Mouse (Mus musculus) liver, postnatal 0 days (tissue): ENCODE results near the gene Cttn. TPM values are rescaled to one million over a fixed set of nuclear protein-coding genes. Genes with fewer than 3 reads are reported as not detected.

Experiments used
- ATAC-seq: fragments of 200-750 bp; cut with Nextera tagmentation; 2 replicates; pipeline ENCODE4 v1.8.0; 2017; ENCODE audit warnings: mild to moderate bottlenecking, moderate library complexity
- DNase-seq: peaks from one replicate; pipeline ENCODE4 v3.0.0-alpha.2; 2016
- H3K27ac ChIP-seq: fragments of 300-500 bp; sonication (generic); 2 replicates; pipeline ENCODE4 v1.5.1; 2014; ENCODE audit warnings: antibody characterized with exemption, moderate library complexity, mild to moderate bottlenecking, low read depth
- H3K27me3 ChIP-seq: fragments of 300-500 bp; sonication (generic); 2 replicates; pipeline ENCODE4 v1.6.1; 2014; ENCODE audit warnings: low read length, control low read depth, mixed read lengths; ENCODE audit not compliant: insufficient read depth
- H3K36me3 ChIP-seq: fragments of 300-500 bp; sonication (generic); replicated peaks from 2 replicates; pipeline ENCODE4 v1.6.1; 2014; ENCODE audit warnings: mild to moderate bottlenecking, control low read depth, low read length, moderate library complexity, mixed read lengths; ENCODE audit not compliant: insufficient read depth
- H3K4me1 ChIP-seq: fragments of 300-500 bp; sonication (generic); 2 replicates; pipeline ENCODE4 v1.6.1; 2014; ENCODE audit warnings: antibody characterized with exemption, mild to moderate bottlenecking, control low read depth; ENCODE audit not compliant: insufficient read depth
- H3K4me2 ChIP-seq: fragments of 300-500 bp; sonication (generic); 2 replicates; pipeline ENCODE4 v1.6.1; 2014; ENCODE audit warnings: low read depth, mild to moderate bottlenecking, low read length, moderate library complexity, mixed read lengths
- H3K4me3 ChIP-seq: fragments of 300-500 bp; sonication (generic); 2 replicates; pipeline ENCODE4 v1.5.1; 2014; ENCODE audit warnings: low read depth, low read length
- H3K9ac ChIP-seq: fragments of 300-500 bp; sonication (generic); replicated peaks from 2 replicates; pipeline ENCODE4 v1.6.1; 2014; ENCODE audit warnings: mild to moderate bottlenecking, moderate library complexity
- H3K9me3 ChIP-seq: fragments of 300-500 bp; sonication (generic); 2 replicates; pipeline ENCODE4 v1.6.1; 2016; ENCODE audit warnings: mild to moderate bottlenecking, control low read depth, low read length, mixed read lengths
- CTCF ChIP-seq: sonication (generic); IDR thresholded peaks from 2 replicates; pipeline ENCODE4 v1.5.1; 2016; ENCODE audit warnings: antibody characterized with exemption, low read depth
- EP300 ChIP-seq: IDR thresholded peaks from 2 replicates; pipeline ENCODE4 v1.6.1; 2016; ENCODE audit warnings: antibody characterized with exemption, low read depth, mild to moderate bottlenecking
- WGBS: fragments of 180-500 bp; shearing (Covaris S2); extraction: QIAGEN DNeasy Blood & Tissue Kit; methylation state at CpG from one replicate; pipeline ENCODE4 v1.1.7; 2014; ENCODE audit not compliant: insufficient replicate concordance; 5-methylcytosine and 5-hydroxymethylcytosine counted together
- polyA plus RNA-seq: library from polyadenylated mRNA; unstranded; fragments of >200 nt; fragmentation: Nextera tagmentation; extraction: Ambion mirVana; gene quantifications from 2 replicates; pipeline ENCODE4 v1.2.1, GENCODE M21; 2015

The Cttn gene
- polyA plus RNA-seq, 1 experiment from 2014 or later: 29.0 TPM

GRCm38 (mm10) chr7:144461246-144461902 is 9.4 kb downstream of the Cttn start:
- WGBS: 75% methylated on average over 6 of the region's 6 CpGs
- Histone ChIP-seq H3K27me3 (no peaks in the 10 kb centered on the region), H3K4me1 (no peaks in the 10 kb centered on the region), H3K9me3 (no peaks in the 10 kb centered on the region), H3K36me3 (peaks cover 65% of the 10 kb centered on the region), H3K27ac (no peak overlapping the region), H3K9ac (no peak overlapping the region), H3K4me3 (no peak overlapping the region), H3K4me2 (no peak overlapping the region)
- no peak for DNase-seq
- TF ChIP-seq EP300 (no peak), CTCF (no peak)
- ATAC-seq: no peak

DNA sequence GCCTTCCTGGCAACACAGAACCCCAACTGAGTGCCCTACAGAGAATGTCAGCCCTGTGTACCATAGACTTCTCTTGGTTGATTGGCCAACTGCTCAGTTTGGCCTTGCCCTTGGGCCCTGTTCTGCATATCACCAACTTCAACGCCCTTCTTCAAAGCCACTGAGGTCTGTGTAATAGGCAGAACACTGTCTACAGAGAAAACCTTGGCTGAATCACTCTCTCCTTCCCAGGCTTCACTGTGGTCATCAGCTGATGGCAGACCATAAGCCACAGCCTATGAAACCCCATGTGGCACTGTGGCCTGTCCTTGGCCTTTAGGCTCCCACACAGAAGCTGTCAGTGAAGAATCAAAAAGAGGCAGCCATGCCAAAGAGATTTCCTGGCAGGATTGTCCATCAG is 11.9 kb downstream of the Cttn start:
- H3K9ac ChIP-seq: no peak overlapping the region
- no peak overlapping the region for H3K4me3 ChIP-seq
- H3K9me3 ChIP-seq: no peaks in the 10 kb centered on the region
- no peak for ATAC-seq
- H3K27me3 ChIP-seq: no peaks in the 10 kb centered on the region
- DNase-seq: no peak
- peaks cover 75% of the 10 kb centered on the region for H3K36me3 ChIP-seq
- H3K27ac ChIP-seq: no peak overlapping the region
- TF ChIP-seq EP300: no peak
- no peak for TF ChIP-seq CTCF
- 73% methylated on average over 1 of the region's 1 CpGs for WGBS
- H3K4me2 ChIP-seq: no peak overlapping the region
- H3K4me1 ChIP-seq: no peaks in the 10 kb centered on the region

GRCm38 (mm10) chr7:144450661-144451060 is 20.1 kb downstream of the Cttn start:
- Histone ChIP-seq H3K27me3 (0 out of 2 replicates have a peak, but pooled peaks cover 2% of the 10 kb centered on the region), H3K4me1 (0 out of 2 replicates have a peak, but pooled peaks cover 2% of the 10 kb centered on the region), H3K36me3 (peaks cover 39% of the 10 kb centered on the region), H3K27ac (no peak overlapping the region), H3K9me3 (no peaks in the 10 kb centered on the region), H3K4me2 (no peak overlapping the region), H3K9ac (no peak overlapping the region), H3K4me3 (no peak overlapping the region)
- DNase-seq (no peak), ATAC-seq (no peak)
- TF ChIP-seq EP300 (no peak), CTCF (no peak)
- WGBS: 83% methylated on average over 9 of the region's 9 CpGs

DNA sequence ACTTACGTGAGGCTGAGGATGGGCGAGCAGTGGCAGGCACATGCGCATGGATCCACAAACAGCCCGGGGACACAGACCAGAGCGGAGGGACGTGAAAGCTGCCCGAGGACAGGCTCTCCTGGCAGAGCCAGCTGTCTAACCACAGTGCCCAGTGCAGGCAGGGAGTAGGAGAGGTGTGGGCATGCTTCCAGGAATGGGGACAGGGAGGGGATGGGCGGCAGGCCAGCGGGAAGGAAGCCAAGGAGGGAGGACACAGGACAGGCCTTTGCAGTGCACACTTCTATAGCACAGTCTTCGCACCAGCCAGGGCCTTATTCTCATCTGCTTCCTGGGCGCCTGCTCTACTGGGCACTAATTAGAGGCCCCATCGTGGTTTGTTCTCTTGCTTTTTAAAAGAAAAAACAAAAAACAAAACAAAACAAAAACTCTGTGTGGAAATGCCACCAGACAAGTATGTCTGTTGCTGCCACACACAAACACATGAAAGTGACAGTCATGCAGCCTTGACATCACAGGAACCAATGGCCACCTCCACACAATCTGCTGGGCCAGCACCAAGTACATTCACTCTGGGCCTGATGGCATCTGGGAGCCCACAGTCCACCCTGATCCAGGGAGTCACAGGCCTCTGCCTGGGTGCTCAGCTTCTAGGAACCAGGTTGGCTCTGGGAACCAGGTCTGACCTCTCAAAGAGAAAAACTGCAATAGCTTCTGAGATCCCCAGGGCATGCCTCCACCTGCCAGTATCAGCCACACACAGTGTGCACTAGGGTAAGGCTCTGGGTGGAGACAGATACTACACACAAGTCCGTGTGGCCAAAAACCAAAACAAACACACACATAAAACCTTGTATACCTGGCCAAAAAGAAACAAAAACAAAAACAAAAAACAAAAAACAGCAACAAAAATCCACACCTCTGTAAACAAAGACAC is 20.9 kb downstream of the Cttn start:
- no peak overlapping the region for H3K4me2 ChIP-seq
- 0 out of 2 replicates have a peak, but pooled peaks cover 2% of the 10 kb centered on the region for H3K4me1 ChIP-seq
- H3K9me3 ChIP-seq: no peaks in the 10 kb centered on the region
- WGBS: 84% methylated on average over 13 of the region's 13 CpGs
- peak; percentile 57 for DNase-seq
- peaks cover 37% of the 10 kb centered on the region for H3K36me3 ChIP-seq
- 0 out of 2 replicates have a peak, but pooled peaks cover 2% of the 10 kb centered on the region for H3K27me3 ChIP-seq
- H3K4me3 ChIP-seq: no peak overlapping the region
- no peak for TF ChIP-seq CTCF
- TF ChIP-seq EP300: no peak
- H3K9ac ChIP-seq: no peak overlapping the region
- ATAC-seq: no peak
- H3K27ac ChIP-seq: no peak overlapping the region

DNA sequence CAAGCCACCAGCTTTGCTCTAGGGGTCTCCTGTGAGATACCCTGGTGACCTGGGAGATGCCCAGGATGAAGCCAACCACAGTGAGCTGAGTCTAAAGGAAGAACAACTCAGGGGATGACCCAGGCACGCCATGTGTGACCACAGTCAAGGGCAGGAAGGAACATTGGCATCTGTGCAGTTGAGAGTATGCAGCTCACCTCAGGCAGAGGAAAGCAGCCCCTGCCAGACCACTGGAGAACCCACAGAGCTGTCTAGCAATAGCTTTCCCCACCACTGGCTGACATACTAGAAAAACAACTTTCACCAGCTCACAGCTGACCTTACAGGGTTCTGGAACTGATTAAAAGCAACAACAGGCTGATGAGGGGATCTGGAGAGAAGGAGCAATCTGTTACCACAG is 22.6 kb downstream of the Cttn start:
- Histone ChIP-seq H3K9me3 (no peaks in the 10 kb centered on the region), H3K9ac (no peak overlapping the region), H3K4me1 (0 out of 2 replicates have a peak, but pooled peaks cover 2% of the 10 kb centered on the region), H3K27ac (no peak overlapping the region), H3K36me3 (peaks cover 25% of the 10 kb centered on the region), H3K27me3 (0 out of 2 replicates have a peak, but pooled peaks cover 2% of the 10 kb centered on the region), H3K4me2 (no peak overlapping the region), H3K4me3 (no peak overlapping the region)
- TF ChIP-seq CTCF (no peak), EP300 (no peak)
- 50% methylated on average over 1 of the region's 1 CpGs for WGBS
- no peak for DNase-seq
- ATAC-seq: no peak

- ATAC-seq: peak; percentile 48; the same call in 1 of the 2 replicates
- DNase-seq: peak; percentile 32
- no peak overlapping the region for H3K4me3 ChIP-seq
- H3K4me2 ChIP-seq: no peak overlapping the region
- WGBS: 37% methylated on average over 3 of the region's 3 CpGs
- no peaks in the 10 kb centered on the region for H3K9me3 ChIP-seq
- 0 out of 2 replicates have a peak, but pooled peaks cover 2% of the 10 kb centered on the region for H3K27me3 ChIP-seq
- TF ChIP-seq EP300 (no peak), CTCF (no peak)
- peaks cover 20% of the 10 kb centered on the region for H3K36me3 ChIP-seq
- H3K4me1 ChIP-seq: 0 out of 2 replicates have a peak, but pooled peaks cover 2% of the 10 kb centered on the region
- no peak overlapping the region for H3K27ac ChIP-seq
- no peak overlapping the region for H3K9ac ChIP-seq
Measured at GRCm38 (mm10) chr7:144447146-144447545, 23.7 kb downstream of the Cttn start.
